Mouse (Mus musculus) liver, embryonic 14.5 days (tissue): ENCODE measurements at regions not wholly inside any gene's neighbourhood (a gene's known extent, or its start where the extent isn't known, plus 50 kb on each side); places are given as distances from the start of the nearest gene placed in this dataset.

Experiments used
- CTCF ChIP-seq: IDR thresholded peaks from 2 replicates; pipeline ENCODE4 v1.5.1; 2016; ENCODE audit warnings: antibody characterized with exemption, low read depth, control low read depth
- EP300 ChIP-seq: IDR thresholded peaks from 2 replicates; pipeline ENCODE4 v1.6.1; 2016; ENCODE audit warnings: antibody characterized with exemption, low read depth

DNA sequence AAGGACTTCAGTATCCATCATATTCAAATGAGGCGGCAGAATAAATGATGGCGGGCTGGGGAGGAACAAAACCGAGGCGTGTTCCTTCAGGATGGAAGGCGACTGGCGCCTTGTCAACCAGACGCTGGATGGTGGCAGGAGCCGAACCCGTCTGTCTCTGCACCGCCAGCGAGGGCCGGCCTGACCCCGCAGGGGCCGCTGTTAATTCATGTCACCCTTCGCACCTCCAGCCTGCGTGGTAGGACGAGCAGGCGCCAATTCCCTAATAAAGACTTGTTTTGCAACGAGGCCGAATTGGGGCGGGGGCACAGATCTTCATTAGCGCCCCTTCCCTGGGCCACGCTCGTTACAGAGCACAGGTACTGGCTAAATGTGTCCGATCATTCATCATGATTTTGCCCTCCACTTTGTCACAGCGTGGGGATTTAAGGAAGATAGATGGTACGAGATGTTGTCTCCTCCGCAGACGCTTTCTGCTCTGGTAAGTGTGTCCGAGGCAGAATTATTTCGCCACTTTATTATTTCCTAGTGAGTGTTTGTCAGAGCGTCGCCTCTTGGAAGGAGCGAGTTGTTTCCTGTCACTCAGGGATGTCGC lies 78.7 kb upstream of the Mvb12b start:
- no peak for TF ChIP-seq CTCF
- no peak for TF ChIP-seq EP300
